Mouse (Mus musculus) embryo, embryonic 11.5 days (tissue): ENCODE results near the gene Cbwd1.
A peak's percentile ranks its signal among the peaks of the same experiment; 100 is the strongest.
"Not testable (repeated sequence)": the region's sequence is repeated elsewhere in the genome, so short reads cannot be mapped to it uniquely, and the experiment has no call there.

Experiments used
- DNase-seq: peaks from one replicate; pipeline ENCODE4 v3.0.0-alpha.2; 2012; ENCODE audit warnings: low read depth, low spot score

Cbwd1 gene

DNA sequence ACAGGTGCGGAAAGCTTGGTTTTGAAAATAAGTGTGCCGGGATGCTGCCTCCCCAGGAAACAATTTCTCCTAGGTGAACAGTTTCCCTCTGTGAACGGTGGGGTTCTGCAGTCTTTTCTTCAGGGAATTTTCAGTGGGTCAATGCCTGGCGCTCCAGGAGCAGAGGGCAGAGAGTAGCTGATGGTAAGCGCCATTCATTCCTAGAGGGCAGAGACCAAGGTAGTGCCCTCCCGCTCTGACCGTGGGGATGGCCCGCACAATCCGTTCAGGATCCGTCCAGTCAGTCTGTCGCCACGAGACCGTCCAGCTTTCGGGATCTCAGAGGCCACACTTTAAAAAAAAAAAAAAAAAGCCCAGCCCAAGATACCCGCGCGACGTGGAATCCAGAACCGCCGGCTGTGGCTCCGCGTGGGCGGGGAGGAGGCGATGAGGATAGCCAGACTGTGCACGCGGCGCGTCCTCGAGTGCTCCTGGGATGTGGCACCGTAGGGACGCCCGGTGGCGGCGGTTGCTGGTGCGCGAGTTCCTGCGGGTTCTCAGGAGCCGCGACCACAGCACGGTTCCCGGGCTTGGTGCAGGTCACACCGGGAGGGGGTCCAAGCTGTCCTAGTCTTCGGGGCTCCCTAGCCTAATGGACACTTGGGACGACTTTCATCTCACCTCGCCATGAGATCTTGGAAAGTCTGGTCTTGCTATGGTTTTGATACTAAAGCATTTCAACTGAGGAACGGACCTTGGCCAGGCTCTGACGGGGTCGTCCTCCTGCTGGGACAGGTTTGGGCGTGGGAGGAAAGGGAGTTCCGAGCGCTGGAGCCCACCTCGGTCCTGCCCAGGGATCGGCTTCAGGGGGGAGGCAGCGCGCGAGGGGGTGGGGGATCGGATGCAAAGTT, 64.2 kb downstream of the Cbwd1 start:
- no peak for DNase-seq

DNA sequence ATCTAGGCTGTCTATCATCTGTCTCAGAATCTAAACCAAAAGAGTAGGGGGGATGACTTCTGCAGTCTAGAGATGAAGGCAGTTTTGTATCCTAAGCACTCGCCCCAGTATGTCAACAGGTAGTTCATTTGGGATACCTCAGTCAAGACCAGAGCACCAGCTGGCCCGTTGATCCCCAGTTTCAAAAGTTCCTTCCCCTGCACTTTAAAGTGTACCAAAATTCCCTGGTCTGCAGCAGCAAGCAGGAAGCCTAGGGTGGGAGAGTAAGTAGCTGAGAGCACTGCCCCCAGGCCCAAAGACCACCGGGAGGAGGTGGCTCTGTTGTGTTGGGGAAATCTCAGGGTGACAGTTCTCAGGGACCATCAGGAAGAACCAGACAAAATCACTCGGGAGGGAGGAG, 64.9 kb downstream of the Cbwd1 start:
- DNase-seq: no peak

DNA sequence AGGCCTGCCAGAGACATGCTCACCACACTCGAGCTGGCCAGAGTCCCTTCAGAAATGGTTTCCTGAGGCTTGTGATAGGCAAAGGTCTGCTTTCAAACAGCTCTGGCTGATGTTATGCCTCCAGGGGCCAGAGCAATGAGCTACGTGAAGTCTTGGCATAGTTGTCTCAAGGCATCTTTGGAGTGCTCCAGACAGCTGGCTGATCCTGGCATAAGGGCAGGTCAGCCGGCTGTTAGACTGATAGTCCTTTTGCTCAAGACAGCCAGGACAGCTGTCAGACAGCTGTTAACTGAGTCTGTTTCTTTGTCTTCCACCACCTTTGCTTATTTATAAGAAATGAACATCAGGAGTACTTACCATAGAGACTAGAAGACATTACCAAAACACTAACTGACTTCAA, 74.5 kb downstream of the Cbwd1 start:
- no peak for DNase-seq

DNA sequence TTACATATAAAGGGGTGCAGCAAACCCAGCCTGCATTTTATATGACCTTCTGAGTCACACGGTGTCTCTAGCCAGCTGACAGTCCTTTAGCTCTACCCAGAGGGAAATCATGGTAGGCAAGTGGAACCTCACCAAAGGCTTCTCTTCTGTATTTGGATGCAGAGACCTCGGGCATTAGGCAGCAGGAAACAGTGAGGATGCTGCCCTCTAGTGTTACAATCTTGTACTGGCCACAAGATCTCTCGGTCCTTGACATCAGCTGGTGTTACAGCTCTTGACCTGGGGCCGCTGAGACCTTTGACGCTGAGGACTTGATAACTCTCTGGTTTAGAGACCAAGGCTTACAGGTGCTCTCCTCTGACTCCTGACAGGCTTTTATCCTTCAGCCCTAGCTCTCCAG, 75.9 kb downstream of the Cbwd1 start:
- no peak for DNase-seq

DNA sequence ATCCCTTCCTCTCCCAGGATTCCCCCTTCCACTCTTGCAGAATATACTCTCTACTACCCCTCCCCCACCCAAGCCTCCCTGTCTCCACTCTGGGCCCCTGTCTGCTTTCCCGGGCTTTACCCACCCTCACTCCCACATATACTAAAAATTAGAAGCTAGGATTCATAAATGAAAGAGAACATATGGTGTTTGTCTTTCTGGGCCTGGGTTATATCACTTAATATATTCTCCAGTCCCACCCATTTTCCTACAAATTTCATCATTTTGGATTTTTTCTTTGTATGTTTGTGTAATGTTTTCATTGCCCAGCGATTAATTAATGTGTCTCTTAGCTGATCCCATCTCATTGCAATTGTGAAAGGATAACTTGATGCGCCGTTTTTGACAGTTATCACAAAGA, 80.2 kb downstream of the Cbwd1 start:
- no peak for DNase-seq

DNA sequence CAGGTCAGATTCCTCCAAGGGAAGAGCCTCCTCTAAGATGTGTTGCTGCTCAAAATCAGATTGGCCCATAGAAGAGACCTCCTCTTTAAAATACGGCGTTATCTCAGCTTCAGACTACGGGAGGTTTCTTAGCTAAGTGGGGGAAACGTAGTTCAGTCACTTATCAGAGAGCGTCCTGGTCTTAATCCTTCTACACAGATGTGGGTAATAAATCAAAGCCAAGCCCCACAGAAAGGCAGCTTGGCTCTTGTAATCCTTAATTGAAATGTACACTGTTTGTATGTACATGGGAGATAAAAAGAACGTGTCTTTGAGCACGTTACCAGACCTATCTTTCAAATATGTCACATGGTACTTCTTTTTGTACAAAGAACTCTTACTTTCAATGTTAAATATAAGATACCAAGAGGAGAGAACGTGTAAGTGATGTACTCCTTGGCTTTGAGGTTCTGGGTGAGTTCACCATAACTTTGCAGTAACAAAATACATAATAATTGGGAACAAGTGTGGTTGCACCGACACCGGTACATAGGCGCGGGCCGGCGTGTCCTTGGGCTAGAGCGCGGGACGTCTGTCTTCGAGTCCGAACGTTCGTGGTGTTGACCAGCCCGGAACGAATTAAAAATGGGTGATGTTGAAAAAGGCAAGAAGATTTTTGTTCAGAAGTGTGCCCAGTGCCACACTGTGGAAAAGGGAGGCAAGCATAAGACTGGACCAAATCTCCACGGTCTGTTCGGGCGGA, 86.1 kb downstream of the Cbwd1 start, which contains the start of gene Gm10053:
TSS of gene Gm10053 (plus strand) at position 558 of the 742 bp plus-strand sequence.
- not testable (repeated sequence) for DNase-seq

DNA sequence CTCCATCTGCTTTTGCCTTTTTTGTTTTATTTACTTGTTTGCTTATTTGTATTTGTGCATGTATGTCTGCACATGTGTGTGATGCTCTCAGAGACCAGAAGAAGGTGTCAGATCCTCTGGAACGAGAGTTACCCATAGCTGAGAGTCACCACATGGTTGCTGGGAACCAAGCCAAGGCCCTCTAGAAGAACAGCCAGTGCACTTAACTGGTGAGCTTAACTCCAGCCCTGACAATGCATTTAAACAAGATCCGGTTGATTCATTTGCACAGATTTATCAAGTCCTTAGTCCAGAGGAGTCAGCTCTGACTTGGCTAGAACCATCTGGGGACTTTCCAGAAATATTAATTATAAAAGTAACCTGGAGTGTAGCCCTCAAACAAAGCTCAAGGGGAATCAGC, 87.5 kb downstream of the Cbwd1 start:
- DNase-seq: no peak

DNA sequence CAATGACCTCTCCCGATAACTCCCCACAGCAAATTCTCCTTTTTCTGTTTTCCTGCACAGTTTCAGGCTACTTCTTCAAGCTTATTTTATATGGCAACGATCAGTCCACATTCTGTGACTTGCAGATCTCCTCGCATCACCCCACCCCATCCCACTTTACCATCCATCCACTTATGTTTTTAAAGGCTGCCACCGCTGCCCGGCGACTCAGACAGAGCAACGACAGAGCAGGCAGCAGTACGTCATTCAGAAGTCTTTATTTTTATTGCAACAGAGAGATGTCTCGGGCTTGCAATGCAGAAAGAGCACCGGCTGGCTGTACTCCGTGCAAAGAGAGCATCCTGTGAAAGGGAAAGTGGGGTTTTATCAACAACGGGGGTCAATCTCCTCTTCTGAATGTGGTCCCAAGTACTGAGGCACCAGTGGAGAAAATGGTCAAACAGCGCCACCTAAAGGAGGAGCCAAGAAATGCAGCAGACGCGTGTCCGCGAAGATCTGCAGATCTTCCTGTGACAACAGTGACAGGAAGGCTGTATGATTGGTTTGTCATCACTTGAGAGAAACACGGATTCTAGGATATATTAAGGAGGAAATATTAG, 90.3 kb downstream of the Cbwd1 start:
- DNase-seq: peak; percentile 76
